Mouse (Mus musculus): ENCODE results near the gene Dzank1.

- TF ChIP-seq CTCF (IDR thresholded peaks at IDR 0.05; ENCODE audit: low read depth, low read length) = peak; percentile 28; the same call in 1 of the 2 replicates
- no peak for TF ChIP-seq POLR2A (IDR thresholded peaks at IDR 0.05; ENCODE audit: extremely low read depth, insufficient read depth, low read length)
Measured at GRCm38 (mm10) chr2:144438424-144438823, 88.8 kb downstream of the Dzank1 start.

All from liver, adult 2 months (tissue).